Mouse (Mus musculus): ENCODE data around the gene Fam221b. TPM values are rescaled to one million over a fixed set of nuclear protein-coding genes. Genes with fewer than 3 reads are reported as not detected.
A peak's percentile ranks its signal among the peaks of the same experiment; 100 is the strongest.

Gene Fam221b
- polyA plus RNA-seq, 1 experiment = 1.4 TPM

- no peak for TF ChIP-seq FOSL1 (IDR thresholded peaks at IDR 0.05; ENCODE audit: insufficient read depth, low read length, poor library complexity, severe bottlenecking)
- TF ChIP-seq MYOG (IDR thresholded peaks at IDR 0.05; ENCODE audit: control insufficient read depth, extremely low read depth, insufficient read length) = no peak
- no peak for TF ChIP-seq USF1 (IDR thresholded peaks at IDR 0.05; ENCODE audit: low read depth)
- TF ChIP-seq CEBPB (IDR thresholded peaks at IDR 0.05; ENCODE audit: low read depth) = no peak
- no peak for TF ChIP-seq CTCF (IDR thresholded peaks at IDR 0.05; ENCODE audit: control insufficient read depth, insufficient read depth, insufficient read length)
- TF ChIP-seq MYOD1 (IDR thresholded peaks at IDR 0.05; ENCODE audit: control insufficient read depth, insufficient read length, low read depth) = no peak
- peaks cover 15% of the 10 kb centered on the region for H3K27me3 ChIP-seq (ENCODE audit: control insufficient read depth, insufficient read depth, insufficient read length)
- H3K36me3 ChIP-seq (ENCODE audit: control insufficient read depth, insufficient read depth) = no peaks in the 10 kb centered on the region
- H3ac ChIP-seq (ENCODE audit: control insufficient read depth, insufficient read length, low read depth) = peak overlapping the region; percentile 79
- H3K79me2 ChIP-seq (ENCODE audit: control insufficient read depth, insufficient read depth) = no peaks in the 10 kb centered on the region
- H3K79me3 ChIP-seq (ENCODE audit: low read depth) = no peaks in the 10 kb centered on the region
- peak overlapping the region; percentile 49 for H3K4me3 ChIP-seq (ENCODE audit: insufficient read depth, poor library complexity, severe bottlenecking)
These were observed 13.1 kb downstream of the Fam221b start for GRCm38 (mm10) chr4:43655656-43656338.

GRCm38 (mm10) chr4:43653161-43654015 is 15.6 kb downstream of the Fam221b start, which contains the start of gene Spag8:
TSS of gene Spag8 (minus strand) at chr4:43653594.
- H3K79me3 ChIP-seq (ENCODE audit: low read depth) = no peaks in the 10 kb centered on the region
- H3K36me3 ChIP-seq (ENCODE audit: control insufficient read depth, insufficient read depth) = no peaks in the 10 kb centered on the region
- no peaks in the 10 kb centered on the region for H3K79me2 ChIP-seq (ENCODE audit: control insufficient read depth, insufficient read depth)
- no peak within 1 kb of the TSS for H3ac ChIP-seq (ENCODE audit: control insufficient read depth, insufficient read length, low read depth)
- H3K4me3 ChIP-seq (ENCODE audit: insufficient read depth, poor library complexity, severe bottlenecking) = no peak within 1 kb of the TSS
- TF ChIP-seq MAX (IDR thresholded peaks at IDR 0.05) (no peak), FOSL1 (IDR thresholded peaks at IDR 0.05; ENCODE audit: insufficient read depth, low read length, poor library complexity, severe bottlenecking) (no peak), MYOD1 (IDR thresholded peaks at IDR 0.05; ENCODE audit: control insufficient read depth, insufficient read length, low read depth) (no peak), MYOG (IDR thresholded peaks at IDR 0.05; ENCODE audit: control insufficient read depth, extremely low read depth, insufficient read length) (no peak), CEBPB (IDR thresholded peaks at IDR 0.05; ENCODE audit: low read depth) (no peak), USF1 (IDR thresholded peaks at IDR 0.05; ENCODE audit: low read depth) (no peak), CTCF (IDR thresholded peaks at IDR 0.05; ENCODE audit: control insufficient read depth, insufficient read depth, insufficient read length) (no peak)
- H3K27me3 ChIP-seq (ENCODE audit: control insufficient read depth, insufficient read depth, insufficient read length) = no peaks in the 10 kb centered on the region

GRCm38 (mm10) chr4:43652726-43653125 is 16.2 kb downstream of the Fam221b start:
- H3ac ChIP-seq (ENCODE audit: control insufficient read depth, insufficient read length, low read depth) = no peak overlapping the region
- TF ChIP-seq MAX (IDR thresholded peaks at IDR 0.05) (no peak), MYOD1 (IDR thresholded peaks at IDR 0.05; ENCODE audit: control insufficient read depth, insufficient read length, low read depth) (no peak), CEBPB (IDR thresholded peaks at IDR 0.05; ENCODE audit: low read depth) (no peak), MYOG (IDR thresholded peaks at IDR 0.05; ENCODE audit: control insufficient read depth, extremely low read depth, insufficient read length) (no peak)
- no peaks in the 10 kb centered on the region for H3K36me3 ChIP-seq (ENCODE audit: control insufficient read depth, insufficient read depth)
- H3K79me3 ChIP-seq (ENCODE audit: low read depth) = no peaks in the 10 kb centered on the region
- no peaks in the 10 kb centered on the region for H3K27me3 ChIP-seq (ENCODE audit: control insufficient read depth, insufficient read depth, insufficient read length)
- no peaks in the 10 kb centered on the region for H3K79me2 ChIP-seq (ENCODE audit: control insufficient read depth, insufficient read depth)
- no peak overlapping the region for H3K4me3 ChIP-seq (ENCODE audit: insufficient read depth, poor library complexity, severe bottlenecking)

- Histone ChIP-seq H3K4me3 (ENCODE audit: insufficient read depth, poor library complexity, severe bottlenecking) (no peak overlapping the region), H3K36me3 (ENCODE audit: control insufficient read depth, insufficient read depth) (no peaks in the 10 kb centered on the region), H3K79me3 (ENCODE audit: low read depth) (no peaks in the 10 kb centered on the region), H3K27me3 (ENCODE audit: control insufficient read depth, insufficient read depth, insufficient read length) (no peaks in the 10 kb centered on the region), H3ac (ENCODE audit: control insufficient read depth, insufficient read length, low read depth) (no peak overlapping the region), H3K79me2 (ENCODE audit: control insufficient read depth, insufficient read depth) (no peaks in the 10 kb centered on the region)
- TF ChIP-seq CEBPB (IDR thresholded peaks at IDR 0.05; ENCODE audit: low read depth) = no peak
- no peak for TF ChIP-seq USF1 (IDR thresholded peaks at IDR 0.05; ENCODE audit: low read depth)
- TF ChIP-seq MYOG (IDR thresholded peaks at IDR 0.05; ENCODE audit: control insufficient read depth, extremely low read depth, insufficient read length) = no peak
- TF ChIP-seq MYOD1 (IDR thresholded peaks at IDR 0.05; ENCODE audit: control insufficient read depth, insufficient read length, low read depth) = no peak
- TF ChIP-seq MAX (IDR thresholded peaks at IDR 0.05) = no peak
- no peak for TF ChIP-seq FOSL1 (IDR thresholded peaks at IDR 0.05; ENCODE audit: insufficient read depth, low read length, poor library complexity, severe bottlenecking)
- TF ChIP-seq CTCF (IDR thresholded peaks at IDR 0.05; ENCODE audit: control insufficient read depth, insufficient read depth, insufficient read length) = no peak
These were observed 19.2 kb downstream of the Fam221b start for GRCm38 (mm10) chr4:43649783-43650182.

DNA sequence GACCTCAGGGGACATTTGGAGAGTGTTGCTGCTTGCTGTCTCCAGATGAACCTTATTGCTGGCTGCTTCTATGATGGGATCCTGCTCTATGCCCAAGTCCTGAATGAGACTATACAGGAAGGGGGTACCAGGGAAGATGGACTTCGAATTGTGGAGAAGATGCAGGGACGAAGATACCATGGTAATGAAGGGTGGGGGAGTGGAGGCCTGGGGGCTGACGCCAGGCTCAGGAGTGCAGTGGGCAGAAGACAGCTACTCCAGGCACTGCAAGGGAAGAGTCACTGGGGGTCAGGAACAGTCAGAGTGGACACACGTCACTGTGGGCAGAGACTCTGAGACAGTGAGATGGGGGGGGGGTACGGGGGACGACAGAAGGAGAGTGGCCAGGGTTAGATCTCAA is 28.5 kb downstream of the Fam221b start:
- TF ChIP-seq MYOD1 (IDR thresholded peaks at IDR 0.05; ENCODE audit: control insufficient read depth, insufficient read length, low read depth) (no peak), FOSL1 (IDR thresholded peaks at IDR 0.05; ENCODE audit: insufficient read depth, low read length, poor library complexity, severe bottlenecking) (no peak), CEBPB (IDR thresholded peaks at IDR 0.05; ENCODE audit: low read depth) (no peak), USF1 (IDR thresholded peaks at IDR 0.05; ENCODE audit: low read depth) (no peak), CTCF (IDR thresholded peaks at IDR 0.05; ENCODE audit: control insufficient read depth, insufficient read depth, insufficient read length) (no peak), MAX (IDR thresholded peaks at IDR 0.05) (no peak), MYOG (IDR thresholded peaks at IDR 0.05; ENCODE audit: control insufficient read depth, extremely low read depth, insufficient read length) (no peak)
- Histone ChIP-seq H3K36me3 (ENCODE audit: control insufficient read depth, insufficient read depth) (no peaks in the 10 kb centered on the region), H3K4me3 (ENCODE audit: insufficient read depth, poor library complexity, severe bottlenecking) (no peak overlapping the region), H3K79me2 (ENCODE audit: control insufficient read depth, insufficient read depth) (no peaks in the 10 kb centered on the region), H3ac (ENCODE audit: control insufficient read depth, insufficient read length, low read depth) (no peak overlapping the region), H3K27me3 (ENCODE audit: control insufficient read depth, insufficient read depth, insufficient read length) (no peaks in the 10 kb centered on the region), H3K79me3 (ENCODE audit: low read depth) (no peaks in the 10 kb centered on the region)
